Mouse (Mus musculus) urinary bladder, postnatal 25 days (tissue): Measurements from ENCODE around the gene Hoxa3.
A peak's percentile ranks its signal among the peaks of the same experiment; 100 is the strongest.

Experiments
- DNase-seq: peaks from one replicate; pipeline ENCODE4 v3.0.0; 2022; ENCODE audit warnings: low spot score

The Hoxa3 gene

DNA sequence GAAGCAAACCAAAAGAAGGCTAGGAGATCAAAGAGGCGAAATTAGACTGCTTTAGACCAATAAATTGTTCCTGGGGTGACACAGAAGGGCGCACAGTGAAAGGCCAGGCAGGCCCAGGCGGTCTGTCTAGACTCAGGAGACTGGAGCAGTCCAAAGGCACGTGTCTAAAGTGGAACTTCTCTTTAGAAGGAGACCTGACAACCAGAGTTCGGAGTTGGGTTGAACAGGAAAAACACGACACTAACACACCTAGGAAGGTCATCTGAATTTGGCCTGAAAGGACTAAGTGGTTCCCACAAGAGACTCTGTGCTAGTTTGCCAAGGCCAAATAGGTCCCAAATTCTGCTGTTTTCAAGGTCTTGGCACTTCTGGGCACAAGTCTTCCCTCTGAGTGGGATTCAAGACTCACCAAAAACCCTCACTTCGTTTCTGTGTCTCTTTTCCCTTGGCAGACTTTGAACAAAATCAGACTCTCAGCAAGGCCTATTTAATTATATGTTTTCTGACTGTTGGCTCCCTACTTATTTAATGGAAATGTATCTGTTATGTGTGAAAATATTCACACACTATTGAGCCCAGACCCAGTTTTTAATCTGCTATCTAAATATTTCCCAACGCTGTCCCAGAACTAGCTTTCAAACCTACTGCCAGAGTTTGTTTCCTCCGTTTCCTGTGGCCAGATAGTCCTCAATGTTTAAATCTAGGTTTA is 6.3 kb upstream of the Hoxa3 start:
- DNase-seq: no peak

DNA sequence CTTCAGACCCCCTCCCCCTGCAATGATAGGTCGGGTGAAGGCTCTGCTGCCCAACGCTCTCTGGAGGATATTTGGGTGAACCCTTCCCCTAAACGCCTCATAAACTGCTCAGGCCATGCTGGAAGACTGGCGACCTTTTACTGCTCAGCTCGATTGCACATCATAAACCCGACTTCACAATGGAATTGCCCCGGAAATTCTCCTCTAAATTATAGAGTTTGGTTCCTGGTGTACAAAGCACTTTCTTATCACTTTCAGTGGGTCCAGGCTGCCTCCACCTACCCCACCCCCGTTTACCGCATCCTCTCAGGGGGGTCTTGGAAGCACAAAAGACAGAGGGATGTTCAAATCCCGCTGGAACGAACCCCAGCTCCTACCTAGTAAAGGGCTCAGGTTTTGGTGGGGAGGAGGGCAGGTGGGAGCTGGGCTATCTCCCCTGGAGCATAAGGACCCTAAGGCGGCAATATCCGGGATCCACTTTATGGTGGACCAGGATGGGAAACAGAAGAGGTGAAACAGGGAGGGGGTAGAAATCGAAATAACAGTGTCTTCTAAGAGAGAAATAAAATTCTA is 5.6 kb upstream of the Hoxa3 start:
- DNase-seq: peak; percentile 18

DNA sequence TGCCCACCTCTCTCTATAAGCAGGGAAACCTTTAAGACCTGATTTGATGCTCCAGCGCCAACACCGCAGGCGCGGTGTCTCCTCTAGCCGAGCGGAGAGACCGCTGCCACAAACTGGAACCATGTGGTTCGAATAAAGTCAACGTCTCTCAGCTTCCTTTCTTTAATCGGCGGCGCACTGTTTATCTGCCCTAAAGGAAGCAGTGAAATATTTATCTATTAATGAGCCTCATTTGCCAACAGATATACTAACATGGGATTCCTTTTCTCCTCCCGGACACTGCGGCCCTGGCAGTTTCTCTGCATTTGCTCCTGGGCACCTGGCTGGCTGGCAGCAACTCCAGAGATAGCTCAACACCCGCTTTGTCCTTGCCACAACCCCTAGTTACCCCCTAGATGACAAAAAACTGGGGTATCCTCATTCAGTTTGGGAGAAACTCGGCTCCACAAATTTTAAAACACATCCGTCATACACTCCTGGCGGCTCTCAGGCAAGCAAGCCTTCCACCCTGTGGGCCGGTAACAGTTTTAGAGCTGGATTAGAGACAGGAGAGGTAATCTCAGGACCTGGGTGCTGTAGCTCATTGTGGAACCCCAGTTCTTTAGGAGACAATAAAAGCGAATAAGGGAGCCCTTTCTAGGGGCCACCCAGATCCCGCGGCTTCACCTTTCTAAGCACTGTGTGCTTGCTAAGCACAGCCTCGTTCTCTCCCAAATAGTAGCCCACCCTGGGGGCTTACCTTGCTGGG is 4.9 kb upstream of the Hoxa3 start:
- DNase-seq: peak; percentile 31

DNA sequence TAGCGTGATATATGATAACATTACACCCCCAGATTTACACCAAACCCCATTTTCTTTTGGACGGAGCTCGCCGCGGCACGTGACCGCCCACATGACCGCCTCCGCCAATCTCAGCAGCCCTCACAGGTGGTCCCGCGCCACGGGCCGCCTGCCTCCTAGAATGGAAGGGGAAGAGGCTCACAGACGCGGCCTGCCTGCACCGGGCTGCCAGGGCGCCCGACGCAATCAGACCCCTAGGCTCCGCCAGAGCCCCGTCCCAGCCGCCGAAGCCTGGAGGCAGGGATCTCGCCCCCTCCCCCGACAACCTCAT is 4.3 kb upstream of the Hoxa3 start:
- DNase-seq: peak; percentile 76

DNA sequence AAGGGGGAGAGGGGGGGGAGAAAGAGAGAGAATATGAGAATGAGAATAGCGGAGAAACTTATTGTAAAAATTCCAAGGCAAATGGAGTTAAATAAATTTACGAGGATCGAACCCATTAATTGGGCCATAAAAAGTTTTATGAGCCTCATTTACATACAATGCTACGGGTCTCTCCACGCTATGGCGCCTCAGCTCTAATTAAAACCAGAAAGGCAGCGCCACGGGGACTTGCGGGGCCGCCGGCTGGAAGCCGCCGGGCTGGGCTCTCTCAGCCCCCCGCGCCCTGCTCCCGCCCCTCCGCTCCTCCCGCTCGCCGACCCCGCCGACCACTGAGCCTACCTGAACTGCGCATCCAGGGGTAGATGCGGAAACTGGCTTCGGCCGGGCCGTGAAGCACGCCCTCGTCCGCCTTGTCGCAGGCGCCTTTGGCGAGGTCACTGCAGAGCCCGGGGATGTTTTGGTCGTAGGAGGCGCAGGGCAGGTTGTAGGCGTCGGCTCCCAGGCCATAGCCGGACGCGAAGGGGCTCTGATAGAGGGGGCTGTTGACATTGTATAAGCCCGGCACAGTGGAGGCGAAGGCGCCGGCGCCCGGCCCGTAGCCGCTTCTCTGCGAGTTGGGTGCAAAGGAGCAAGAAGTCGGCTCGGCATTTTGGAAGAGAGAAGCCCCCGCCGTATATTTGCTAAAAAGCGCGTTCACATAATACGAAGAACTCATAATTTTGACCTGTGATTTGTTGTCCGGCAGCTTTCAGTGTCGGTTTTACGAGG is 3.7 kb upstream of the Hoxa3 start:
- peak; percentile 48 for DNase-seq

DNA sequence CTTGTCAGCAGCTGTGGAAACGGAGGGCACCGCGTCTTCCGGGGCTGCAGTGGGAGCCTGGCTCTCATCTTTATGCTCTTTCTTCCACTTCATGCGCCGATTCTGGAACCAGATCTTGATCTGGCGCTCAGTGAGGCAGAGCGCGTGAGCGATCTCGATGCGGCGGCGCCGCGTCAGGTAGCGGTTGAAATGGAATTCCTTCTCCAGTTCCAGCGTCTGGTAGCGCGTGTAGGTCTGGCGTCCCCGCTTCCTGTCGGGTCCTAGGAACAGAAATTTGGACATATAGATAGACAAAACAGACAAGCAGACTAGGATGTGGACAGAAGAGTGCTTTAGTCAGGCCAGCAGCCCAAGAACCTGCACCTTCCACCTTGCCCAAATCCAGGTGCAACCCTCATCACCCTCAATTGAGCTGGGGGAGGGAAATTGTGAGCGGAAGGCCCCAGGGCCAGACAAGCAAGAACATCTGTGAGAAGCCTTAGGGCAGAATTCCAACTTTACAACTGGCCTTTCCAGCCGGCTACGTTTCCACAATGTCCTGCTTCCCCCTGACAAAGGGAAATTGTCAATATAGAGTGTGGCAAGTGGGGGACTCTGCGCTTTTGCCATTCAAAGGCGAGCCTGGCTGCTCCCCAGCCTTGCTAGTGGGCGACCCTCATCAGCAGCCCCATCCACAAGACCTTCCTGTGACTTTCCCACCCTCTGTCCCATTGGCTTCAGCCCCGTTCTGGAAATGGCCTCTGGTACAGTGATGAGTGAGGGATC is 2.8 kb upstream of the Hoxa3 start:
- DNase-seq: peak; percentile 28

DNA sequence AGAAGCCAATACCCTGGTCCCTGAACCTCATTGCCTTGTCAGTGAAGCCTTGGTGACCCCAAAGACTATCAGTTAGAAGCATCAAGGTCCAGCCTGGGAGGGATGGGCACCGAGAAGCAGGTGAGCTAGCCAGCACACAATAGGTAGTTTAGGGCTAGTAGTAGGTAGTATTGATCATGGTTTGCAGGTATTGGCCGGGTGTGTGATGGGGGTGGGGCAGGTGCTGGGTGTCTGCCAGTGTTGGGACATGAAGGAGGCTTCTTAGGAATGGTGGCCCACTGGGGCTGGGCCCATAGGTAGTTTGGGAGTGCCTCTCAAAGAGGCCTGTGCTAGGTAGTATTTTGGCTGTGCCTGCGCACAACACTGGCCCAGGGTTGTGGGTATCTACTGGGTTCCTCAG is 1.9 kb upstream of the Hoxa3 start:
- DNase-seq: no peak

DNA sequence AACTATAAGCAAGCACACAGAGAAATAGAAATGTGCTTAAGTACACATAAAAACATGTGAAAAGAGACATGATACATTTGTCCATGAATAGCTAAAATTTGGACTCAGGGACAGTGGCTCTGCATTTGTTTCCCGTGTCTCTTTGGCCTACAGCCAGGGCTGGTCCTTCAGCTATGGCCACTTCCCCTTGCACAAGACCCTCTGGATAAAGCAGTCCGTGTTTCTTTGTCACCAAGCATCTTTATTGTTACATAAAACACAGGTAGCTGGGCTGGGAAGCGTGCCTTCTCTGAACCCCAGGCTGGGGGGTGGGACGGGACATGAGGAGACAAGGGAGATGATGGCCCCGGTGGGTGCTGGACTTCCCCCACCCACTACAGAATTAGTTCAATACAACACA is 1.1 kb upstream of the Hoxa3 start:
- peak; percentile 8 for DNase-seq

DNA sequence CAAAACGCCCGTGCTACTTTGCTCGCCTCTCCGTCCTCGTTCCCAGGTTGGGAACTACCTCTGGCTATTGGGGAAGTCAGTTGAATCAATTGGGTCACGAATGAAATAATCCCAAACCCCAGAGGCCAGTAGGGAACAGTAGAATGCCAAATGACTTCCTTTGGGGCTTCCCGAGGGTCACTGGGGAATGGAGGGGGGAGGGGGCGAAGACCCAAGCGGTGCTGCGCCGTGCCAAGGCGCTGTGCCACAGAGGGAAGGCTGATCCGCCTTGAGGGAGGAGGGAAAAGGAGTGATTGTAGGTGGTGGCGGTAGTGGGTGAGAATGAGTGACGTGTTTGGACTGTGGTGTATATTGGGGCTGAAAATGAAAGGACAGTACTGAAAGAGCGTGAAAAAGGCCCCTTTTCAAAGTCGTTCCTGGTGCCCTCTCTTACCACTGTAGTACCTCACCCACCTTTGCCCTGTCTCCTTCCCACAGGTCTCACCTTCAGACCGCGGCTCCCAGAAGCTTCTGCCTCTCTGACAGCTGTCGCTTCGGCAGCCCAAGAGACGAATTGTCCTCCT is 499 bp downstream of the Hoxa3 start:
- DNase-seq: no peak

DNA sequence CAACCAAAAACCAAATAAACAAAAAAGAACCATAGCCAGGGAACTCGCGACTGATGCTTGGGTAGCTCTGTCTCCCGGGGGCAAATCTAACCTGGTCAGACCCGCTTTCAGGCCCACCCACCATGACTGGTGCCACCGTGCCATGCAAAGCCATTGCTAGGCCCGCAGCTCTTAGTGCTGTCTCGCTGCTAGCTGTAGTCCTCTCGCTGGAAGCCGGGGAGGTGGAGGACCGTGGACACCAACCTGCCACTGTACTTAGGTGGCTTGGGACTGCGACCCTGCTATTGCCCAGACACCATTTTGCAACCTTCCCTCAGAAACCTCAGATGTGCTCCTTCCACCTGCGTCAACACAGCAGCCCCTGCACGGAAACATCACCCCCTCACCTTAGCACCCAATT is 1.2 kb downstream of the Hoxa3 start:
- peak; percentile 31 for DNase-seq

DNA sequence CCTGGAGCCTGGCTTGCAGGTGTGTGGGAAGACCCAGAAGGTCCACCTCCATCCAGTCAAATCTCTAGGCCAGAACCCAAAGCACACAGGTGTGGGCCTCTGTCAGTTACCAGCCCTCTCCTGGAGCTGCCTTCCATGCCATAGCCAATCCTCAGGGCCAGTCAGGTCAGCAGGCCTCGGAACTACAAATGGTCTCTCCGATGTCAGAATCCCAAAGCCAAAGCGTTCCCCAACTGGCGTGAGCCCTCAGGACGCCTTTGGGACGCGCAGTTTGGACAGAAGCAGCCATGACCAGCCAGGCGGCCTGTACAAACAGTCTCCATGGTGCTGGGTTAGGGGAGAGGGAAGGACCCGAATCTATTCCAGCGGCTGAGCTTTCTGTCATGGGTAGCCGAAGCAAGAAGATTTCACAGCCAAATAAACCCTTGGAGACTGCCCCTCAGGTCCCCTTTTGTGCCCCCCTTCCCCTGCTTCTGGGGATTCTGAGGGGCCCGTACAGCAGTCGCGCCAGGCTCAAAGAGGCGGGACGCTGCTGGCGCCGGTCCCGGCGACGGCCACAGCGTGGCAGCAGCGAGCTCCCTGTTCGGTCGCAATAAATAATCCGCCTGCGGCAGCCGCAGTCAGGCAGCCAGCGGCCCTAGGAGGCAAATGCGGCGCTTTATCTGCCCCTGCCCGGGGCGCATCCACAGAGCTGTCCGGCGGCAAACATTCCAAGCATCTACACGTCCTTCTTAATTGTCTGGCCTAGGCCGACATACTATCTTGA is 1.8 kb downstream of the Hoxa3 start:
- DNase-seq: peak; percentile 82

DNA sequence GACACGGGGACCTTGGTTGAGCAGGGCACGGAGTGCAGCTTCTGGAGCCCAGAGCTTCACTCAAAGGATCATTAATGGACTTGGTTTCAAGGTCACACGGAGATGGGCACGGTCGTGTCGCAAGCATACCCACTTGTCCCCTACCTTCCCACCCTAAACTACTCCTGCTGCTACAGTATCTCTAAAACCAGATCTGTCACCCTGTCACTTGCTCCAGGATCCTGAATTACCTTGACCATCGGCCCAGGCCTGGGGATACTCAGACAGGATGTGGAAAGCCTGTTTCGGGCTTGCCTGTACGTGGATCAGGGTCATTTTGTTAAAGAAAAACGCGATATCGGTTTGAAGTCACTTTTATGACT is 3.5 kb downstream of the Hoxa3 start:
- DNase-seq: no peak

DNA sequence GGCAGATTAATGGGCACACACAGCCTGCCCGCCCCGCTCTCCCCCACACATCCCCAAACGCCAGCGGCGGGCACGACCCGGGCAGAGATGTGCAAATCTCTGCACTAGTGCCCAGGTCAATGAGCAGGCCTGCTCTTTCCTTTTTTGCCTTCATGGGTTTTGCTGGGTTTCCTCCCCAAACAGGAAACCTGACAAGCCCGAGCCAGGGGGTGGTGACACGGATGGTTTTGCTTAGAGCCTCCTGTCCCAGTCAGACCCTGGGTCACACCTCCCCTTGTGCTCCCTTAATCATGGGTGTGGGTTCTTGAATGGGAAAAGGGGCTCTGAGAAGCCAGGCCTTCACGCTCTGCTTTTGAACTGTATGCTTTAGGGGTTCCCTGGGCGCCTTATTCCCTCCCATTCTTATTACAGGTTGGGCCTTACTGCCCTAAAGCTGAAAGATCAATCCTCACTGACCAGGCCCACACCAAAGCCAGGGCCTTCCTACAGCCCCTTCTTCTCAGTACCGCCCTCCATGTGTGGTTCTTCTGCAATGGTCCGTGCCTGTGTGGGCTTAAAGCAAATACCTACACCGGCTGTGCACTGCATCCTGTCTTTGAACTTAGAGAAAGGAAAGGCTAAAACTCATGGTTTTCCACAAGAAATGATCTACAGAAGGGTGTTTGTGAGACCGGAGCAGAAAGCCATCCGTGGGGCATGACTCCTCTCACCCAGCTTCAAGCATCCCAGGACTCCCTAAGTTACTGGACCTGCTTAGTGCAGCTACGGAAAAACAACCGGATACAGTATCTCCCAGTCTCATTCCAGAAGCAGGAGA is 4.1 kb downstream of the Hoxa3 start:
- DNase-seq: no peak

DNA sequence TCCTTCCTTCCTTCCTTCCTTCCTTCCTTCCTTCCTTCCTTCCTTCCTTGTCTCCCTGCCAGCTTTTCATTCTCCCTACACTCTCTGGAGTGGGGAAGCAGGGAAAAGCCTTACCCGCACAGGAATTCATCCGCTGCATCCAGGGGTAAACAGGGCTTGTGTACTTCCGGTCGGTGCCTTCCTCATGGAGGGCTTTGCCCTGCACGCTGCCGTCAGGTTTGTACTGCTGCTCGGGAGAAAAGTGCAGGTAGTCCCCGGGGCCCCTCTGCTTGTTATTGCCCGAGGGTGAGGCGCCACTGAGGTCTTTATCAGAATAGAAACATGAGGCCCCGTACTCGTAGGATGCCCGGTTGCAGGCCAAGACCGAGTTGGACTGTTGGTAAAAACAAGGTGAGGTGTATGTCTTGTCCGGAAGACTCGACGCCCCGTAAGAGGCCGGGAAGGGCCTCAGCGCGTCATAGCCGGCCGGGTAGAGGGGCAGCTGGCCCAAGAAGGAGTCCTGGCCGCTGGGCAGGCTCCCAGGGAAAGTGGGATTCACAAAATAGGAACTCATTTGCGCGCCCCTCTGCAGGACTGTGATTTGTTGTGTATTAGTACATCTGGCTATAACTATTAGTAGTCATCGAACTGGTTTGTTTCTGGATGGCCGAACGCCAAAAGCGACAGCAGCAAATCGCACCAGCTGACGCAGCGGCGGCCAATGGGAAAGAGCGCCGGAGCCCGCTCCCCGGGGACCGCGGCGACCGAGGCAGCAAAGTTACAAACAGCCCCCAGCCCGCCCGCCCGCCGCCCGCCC is 4.9 kb downstream of the Hoxa3 start, which contains the start of gene Hoxa6:
TSS of gene Hoxa6 (minus strand) at position 651 of the 796 bp plus-strand sequence.
- DNase-seq: peak; percentile 55

DNA sequence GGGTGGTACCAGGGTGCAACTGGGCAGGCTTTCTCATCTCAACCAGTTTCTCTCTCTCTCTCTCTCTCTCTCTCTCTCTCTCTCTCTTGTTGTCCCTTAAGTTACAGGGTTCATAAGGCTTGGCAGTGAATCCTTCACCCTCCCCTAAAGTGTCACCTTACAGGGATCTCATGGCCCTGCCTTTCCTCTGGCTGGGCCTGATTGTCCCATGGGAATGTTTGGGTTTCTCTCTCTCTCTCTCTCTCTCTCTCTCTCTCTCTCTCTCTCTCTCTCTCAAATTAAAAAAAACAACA is 5.5 kb downstream of the Hoxa3 start:
- no peak for DNase-seq

DNA sequence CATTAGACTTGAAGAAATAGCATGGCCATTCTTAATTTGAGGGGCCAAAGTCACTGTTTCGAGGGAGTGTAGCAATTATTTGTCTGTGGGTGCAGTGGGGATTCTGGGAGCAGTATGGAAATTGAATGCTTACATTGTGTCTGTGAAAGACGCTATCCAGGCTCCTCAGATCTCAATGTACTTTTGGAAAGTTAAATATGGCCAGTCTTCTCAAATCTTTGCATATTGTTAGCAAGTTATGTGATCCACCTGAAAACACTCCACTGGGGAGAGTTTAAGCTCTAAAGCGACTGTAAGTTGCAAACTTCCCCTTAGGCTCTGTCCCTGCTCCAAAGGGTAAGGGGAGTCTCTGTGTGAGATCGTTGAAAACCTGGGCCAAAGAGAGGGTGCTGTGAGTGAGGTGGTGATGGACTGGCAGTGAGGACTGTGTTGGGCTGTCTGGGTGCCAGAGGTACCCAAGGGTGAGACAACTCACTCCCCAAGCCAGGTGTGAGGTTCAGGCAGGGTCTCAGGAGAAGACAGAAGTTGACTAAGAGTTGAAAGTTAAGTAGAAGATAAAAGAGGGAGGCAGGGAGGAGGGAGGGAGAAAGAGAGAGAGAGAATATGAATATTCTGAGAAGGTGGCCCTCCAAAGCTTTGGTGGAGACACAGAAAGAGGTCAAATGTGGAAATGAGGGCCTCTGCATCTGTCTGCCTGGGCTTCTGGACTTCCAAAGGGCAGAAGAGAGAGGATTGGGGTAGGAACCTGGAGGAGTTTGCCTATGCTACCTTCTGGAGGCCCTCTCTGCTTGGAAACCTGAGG is 6.1 kb downstream of the Hoxa3 start:
- DNase-seq: no peak

DNA sequence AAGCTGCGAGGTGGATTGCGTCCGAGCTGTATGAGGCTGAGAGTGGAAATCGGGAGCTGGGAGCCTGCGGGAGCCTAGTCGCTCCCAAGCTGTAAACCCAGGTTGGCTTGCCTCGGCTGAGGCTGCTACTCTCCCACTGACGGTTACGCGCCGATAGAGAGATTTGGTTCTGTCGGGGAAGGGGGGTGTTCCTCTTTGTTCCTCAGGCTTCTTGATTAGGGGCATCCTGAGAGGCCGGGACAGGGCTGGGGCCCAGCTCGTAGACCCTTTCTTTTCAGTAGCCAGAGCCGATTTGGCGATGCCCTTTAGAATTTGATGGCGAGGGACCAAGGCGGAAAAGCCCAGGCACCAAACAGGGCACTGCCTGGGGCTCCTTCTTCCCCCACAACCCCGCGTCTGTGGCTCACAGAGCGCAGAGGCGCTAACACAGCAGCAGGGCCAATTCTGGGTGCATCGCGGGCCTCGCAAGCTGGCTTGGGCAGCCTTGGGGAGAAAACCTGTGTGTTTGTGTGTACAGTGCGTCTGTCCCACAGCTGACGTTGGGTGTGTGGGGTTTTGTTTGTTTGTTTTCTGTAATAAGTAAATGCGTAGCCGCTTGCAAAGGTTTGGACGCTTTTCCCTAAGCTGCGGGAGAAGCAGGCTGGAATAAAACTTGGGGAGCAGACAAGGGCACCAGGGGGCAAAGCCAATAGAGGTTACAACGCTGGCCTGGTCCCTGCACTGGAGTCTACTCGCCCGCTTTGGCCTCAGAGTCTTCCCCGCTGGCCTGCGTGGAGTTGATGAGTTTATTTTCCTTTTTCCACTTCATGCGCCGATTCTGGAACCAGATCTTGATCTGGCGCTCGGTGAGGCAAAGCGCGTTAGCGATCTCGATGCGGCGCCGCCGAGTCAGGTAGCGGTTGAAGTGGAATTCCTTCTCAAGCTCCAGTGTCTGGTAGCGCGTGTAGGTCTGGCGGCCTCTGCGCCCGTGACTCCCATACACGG is 7.2 kb downstream of the Hoxa3 start:
- no peak for DNase-seq
